Mouse (Mus musculus) urinary bladder, postnatal 10 days (tissue): ENCODE results near the gene Zc2hc1b.

Experiments
- DNase-seq: peaks from one replicate; pipeline ENCODE4 v3.0.0; 2022; ENCODE audit warnings: low spot score

Gene Zc2hc1b

DNA sequence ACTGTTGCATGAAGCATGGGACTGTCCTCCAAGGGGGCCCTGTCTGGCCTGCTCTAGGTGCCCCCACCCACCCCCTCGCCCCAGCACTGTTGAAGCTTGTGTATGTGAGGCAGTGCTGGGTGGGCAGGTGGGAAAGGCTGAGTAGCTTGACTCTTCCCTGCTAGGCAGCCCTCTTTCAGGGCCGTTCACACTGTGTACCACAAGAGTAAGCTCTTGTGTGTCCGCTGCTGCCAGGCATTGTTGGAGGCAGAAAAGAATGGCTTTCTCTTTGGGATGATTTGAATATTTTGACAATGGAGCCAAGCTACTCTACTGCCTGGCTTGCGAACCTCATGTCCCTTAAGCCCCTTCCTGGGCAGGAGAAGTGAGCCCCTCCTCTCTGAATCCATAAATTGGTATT is 62.8 kb downstream of the Zc2hc1b start:
- no peak for DNase-seq

DNA sequence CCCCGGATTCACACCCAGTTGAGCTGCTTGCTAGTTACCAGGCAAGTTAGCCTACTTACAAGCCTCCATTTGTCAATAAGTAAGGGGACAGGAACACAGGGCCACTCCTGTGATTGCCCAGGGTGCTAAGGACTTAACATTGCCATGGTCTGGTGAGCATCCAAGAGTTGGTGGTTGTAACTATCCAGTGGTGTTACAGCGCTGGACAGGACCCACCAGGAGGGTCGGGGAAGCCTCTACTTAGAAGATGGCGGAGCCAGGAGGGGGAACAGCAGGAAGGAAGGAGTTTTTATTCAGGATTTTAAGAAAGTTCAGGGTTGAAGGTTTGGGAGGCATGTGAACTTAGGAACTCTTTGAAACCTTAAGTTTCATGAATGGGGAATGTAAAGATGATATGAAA is 64.2 kb downstream of the Zc2hc1b start:
- DNase-seq: no peak

DNA sequence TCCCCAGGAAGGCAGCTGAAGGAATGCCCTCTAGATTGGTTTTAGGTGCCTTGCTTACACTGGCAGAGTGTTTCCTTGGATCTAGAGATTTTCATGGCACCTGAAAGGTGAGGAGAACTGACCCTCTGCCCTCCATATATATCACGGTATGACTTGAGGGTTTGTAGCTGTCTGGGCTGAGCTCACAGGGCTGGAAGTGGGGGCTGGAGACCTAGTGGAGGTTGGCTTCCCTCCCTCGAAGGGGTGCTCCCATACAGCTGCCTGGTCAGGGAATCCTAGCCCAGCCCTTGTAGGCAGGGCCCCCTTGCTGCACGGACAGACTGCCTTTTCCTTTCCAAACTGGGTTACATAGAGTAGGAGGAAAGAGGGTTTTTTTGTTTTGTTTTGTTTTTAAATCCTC is 65.0 kb downstream of the Zc2hc1b start:
- DNase-seq: no peak

DNA sequence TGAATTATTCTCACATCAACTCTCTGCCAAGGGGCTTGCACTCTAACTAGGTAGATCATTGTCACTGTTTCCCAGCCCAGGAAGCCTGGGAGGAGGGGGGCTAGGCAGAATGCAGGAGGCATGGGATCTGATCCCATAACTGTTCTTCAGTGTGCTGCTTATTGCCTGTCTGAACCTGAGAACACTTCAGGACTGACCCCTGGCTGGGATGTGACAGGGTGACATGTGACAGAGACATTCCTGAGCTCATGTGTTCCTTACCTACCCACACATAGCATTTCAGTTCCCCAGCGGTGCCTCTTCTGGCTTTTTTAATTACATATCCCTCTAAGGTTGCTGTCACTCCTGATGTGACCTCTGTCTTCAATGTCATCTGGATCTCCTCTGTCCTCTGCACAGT is 68.0 kb downstream of the Zc2hc1b start:
- DNase-seq: no peak

DNA sequence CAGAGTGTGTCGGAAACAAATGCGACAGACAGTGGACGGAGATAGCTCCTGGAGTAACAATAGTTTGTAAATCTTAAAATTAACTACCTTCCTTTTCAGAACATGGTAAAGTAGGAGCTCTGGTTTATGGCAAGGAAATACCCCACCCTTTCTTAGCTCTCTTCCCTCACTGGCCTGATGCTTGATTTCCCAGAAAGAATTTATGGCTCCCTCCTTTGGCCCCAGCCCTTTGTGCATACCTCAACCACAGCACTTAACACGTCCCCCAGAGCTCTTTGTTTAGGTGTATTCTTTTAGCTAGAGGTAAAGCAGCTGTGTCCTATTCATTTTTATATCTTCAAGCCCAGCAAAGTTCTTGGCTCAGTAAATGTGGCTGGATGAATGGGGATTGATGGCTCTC is 69.0 kb downstream of the Zc2hc1b start:
- no peak for DNase-seq

DNA sequence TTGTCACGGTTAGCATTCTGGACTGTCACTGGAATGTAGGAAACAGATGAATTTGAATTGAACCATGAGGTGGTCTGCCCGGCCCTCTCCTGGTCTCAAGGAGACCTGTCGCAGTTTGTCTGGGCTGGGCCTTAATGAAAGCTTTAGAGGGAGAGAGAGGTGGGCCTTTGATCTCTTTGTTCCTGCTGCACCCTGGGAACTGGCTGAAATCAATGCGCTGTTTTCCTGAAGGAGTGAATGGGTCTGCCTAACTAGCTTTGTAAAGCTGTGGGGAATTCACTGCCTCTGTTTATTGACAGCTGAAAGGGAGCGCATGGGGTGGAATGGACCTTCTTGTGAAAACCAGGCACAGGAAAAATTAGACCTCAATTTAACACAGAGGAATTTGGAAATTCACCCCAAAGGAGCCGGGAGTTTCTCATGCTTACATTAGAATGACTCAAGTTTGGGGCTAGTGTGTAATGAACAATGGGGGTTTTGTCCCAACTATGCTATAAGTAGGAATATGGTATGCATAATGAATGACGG is 69.7 kb downstream of the Zc2hc1b start:
- no peak for DNase-seq

DNA sequence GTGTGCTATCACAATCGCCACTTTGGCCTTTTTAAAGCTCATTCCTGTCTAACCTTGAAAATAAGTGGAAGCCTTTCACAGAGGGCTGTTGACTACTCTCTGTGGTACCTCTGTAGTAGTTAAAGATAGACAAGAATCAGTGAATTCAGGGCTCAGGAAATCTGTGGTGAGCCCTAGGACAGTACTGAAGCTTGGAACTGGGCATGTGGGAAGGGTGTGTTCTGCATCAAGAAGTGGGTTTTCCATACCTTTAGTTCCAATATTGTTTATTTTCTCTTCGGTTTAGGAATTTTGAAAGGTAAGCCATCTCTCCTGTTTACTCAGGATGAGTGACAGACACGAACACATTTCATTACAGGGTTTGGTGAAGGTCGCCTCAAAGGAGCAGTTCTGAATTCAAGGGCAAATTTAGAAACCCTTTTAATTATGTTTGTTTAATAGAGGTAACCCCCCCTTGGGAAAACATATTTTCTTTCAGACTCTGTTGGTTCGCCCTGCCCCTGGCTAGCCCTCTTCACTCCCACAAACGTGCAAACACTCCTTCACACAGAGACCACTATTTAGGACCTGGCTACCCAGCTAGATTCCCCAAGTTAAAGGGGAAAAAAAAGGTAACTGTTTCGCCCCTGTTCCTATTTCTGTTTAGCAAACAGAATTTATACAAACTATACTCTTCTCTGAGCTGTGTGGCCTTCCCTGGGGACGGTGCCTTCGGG is 70.8 kb downstream of the Zc2hc1b start:
- DNase-seq: no peak

DNA sequence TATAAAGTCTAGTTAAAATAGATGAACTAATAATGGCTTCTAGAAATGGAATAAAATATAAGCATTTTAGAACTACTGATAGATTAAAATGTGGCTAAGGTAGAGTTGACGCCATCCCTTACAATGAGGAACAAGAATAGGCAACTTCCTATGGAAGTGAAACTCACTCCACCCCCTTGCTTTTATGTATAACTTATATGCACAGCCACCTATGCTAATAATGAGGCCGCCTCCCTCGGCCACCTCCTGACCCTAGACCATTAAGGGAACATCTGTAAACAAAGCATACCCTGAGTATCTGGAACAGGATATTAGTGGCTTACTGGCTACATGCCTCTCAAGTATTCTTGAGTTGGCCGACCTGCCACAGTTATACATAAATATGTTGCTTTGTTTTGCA is 74.0 kb downstream of the Zc2hc1b start:
- DNase-seq: no peak

DNA sequence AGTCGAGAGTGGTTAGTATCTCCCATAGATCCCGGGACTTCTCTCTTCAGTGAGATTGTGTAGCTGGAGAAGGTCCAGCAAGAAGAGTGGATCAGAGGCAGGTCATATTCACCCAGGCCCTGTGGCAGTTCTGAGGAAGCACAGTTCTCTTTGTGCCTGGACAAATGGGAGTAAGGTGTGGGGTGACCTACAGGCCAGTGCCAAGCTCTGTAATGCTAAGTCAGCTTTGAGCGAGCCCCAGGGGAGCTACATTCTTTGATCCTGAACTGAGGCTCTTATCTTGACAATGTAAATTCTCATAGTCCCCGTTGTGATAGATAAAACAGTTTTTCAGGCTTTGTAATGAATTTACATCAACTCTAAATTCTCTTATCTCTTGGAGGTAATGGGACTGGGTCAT is 75.5 kb downstream of the Zc2hc1b start:
- DNase-seq: no peak

DNA sequence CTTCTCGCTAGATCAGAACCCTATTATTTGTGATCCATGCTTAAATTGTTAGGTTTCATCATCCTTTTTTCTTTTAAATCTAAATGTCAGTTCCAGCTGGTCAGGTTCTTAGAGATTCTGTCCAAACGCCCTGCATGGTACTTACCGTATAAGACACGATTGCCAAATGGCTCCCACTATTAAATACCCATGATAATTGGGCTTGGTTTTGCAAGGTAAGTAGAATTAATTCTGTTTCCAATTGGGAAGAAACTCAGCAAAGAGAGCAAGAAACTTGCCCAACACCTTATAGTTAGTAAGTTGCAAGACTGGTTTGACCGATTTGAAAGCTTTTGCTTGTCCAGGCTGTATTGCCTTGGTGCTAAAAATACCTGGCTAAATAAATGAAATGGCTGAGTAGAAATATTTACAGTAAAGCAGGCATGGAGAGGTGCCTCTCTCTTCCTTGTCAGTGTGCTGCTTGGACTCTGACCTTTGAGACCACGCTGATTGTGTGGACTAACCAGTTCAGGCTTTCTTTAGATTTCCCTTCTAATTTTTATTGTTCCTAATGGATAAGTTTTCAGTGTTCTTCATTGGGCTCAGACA is 77.7 kb downstream of the Zc2hc1b start:
- DNase-seq: no peak
